Mouse (Mus musculus): ENCODE results near the gene Tagln2. TPM values are rescaled to one million over a fixed set of nuclear protein-coding genes. Genes with fewer than 3 reads are reported as not detected.

The Tagln2 gene
- polyA plus RNA-seq, 1 experiment from 2014 or later, result 351 TPM

GRCm38 (mm10) chr1:172481540-172482280, 18.1 kb upstream of the Tagln2 start, which contains the start of gene Igsf9:
TSS of gene Igsf9 (plus strand) at chr1:172481788.
- Histone ChIP-seq H3K9me3 (replicated peaks) (no peaks in the 10 kb centered on the region), H3K4me3 (peak within 1 kb of the TSS; percentile 54), H3K27me3 (replicated peaks) (0 out of 2 replicates have a peak, but pooled peaks cover 11% of the 10 kb centered on the region), H3K4me2 (peak within 1 kb of the TSS; percentile 81), H3K27ac (ENCODE audit: poor library complexity, severe bottlenecking) (no peak within 1 kb of the TSS), H3K4me1 (replicated peaks) (peaks cover 25% of the 10 kb centered on the region), H3K36me3 (no peaks in the 10 kb centered on the region), H3K9ac (peak within 1 kb of the TSS; percentile 68)
- under 1% methylated on average over 38 of the region's 38 CpGs for WGBS
- peak; percentile 91 for ATAC-seq (ENCODE audit: insufficient number of reproducible peaks, low FRiP score)

- peaks cover 25% of the 10 kb centered on the region for H3K4me1 ChIP-seq (replicated peaks)
Measured at GRCm38 (mm10) chr1:172482518-172483360, 17.1 kb upstream of the Tagln2 start.

GRCm38 (mm10) chr1:172483361-172483660, 16.5 kb upstream of the Tagln2 start:
- H3K27ac ChIP-seq (ENCODE audit: poor library complexity, severe bottlenecking), result no peak overlapping the region
- H3K4me1 ChIP-seq (replicated peaks), result peaks cover 25% of the 10 kb centered on the region
- no peak overlapping the region for H3K9ac ChIP-seq
- peak overlapping the region; percentile 54; the same call in 1 of the 2 replicates for H3K4me3 ChIP-seq
- H3K4me2 ChIP-seq, result peak overlapping the region; percentile 81
- H3K36me3 ChIP-seq, result no peaks in the 10 kb centered on the region
- no peaks in the 10 kb centered on the region for H3K9me3 ChIP-seq (replicated peaks)
- H3K27me3 ChIP-seq (replicated peaks), result 0 out of 2 replicates have a peak, but pooled peaks cover 16% of the 10 kb centered on the region
- no peak for ATAC-seq (ENCODE audit: insufficient number of reproducible peaks, low FRiP score)
- WGBS, result 36% methylated on average over 4 of the region's 4 CpGs

More at GRCm38 (mm10) chr1:172482518-172483360, 17.1 kb upstream of the Tagln2 start:
- Histone ChIP-seq H3K36me3 (no peaks in the 10 kb centered on the region), H3K4me2 (peak overlapping the region; percentile 81), H3K27me3 (replicated peaks) (0 out of 2 replicates have a peak, but pooled peaks cover 16% of the 10 kb centered on the region), H3K4me3 (peak overlapping the region; percentile 54), H3K9ac (peak overlapping the region; percentile 68), H3K27ac (ENCODE audit: poor library complexity, severe bottlenecking) (no peak overlapping the region), H3K9me3 (replicated peaks) (no peaks in the 10 kb centered on the region)
- WGBS, result 10% methylated on average over 12 of the region's 12 CpGs
- ATAC-seq (ENCODE audit: insufficient number of reproducible peaks, low FRiP score), result no peak

GRCm38 (mm10) chr1:172484236-172484635, 15.6 kb upstream of the Tagln2 start:
- Histone ChIP-seq H3K27me3 (replicated peaks) (0 out of 2 replicates have a peak, but pooled peaks cover 16% of the 10 kb centered on the region), H3K4me2 (no peak overlapping the region), H3K4me1 (replicated peaks) (peaks cover 29% of the 10 kb centered on the region), H3K9ac (no peak overlapping the region), H3K4me3 (no peak overlapping the region), H3K9me3 (replicated peaks) (no peaks in the 10 kb centered on the region), H3K36me3 (no peaks in the 10 kb centered on the region), H3K27ac (ENCODE audit: poor library complexity, severe bottlenecking) (no peak overlapping the region)
- 70% methylated on average over 11 of the region's 11 CpGs for WGBS
- ATAC-seq (ENCODE audit: insufficient number of reproducible peaks, low FRiP score), result no peak

- H3K9ac ChIP-seq, result no peak overlapping the region
- H3K27ac ChIP-seq (ENCODE audit: poor library complexity, severe bottlenecking), result no peak overlapping the region
- WGBS, result 74% methylated on average over 13 of the region's 13 CpGs
- no peaks in the 10 kb centered on the region for H3K36me3 ChIP-seq
- peaks cover 29% of the 10 kb centered on the region for H3K4me1 ChIP-seq (replicated peaks)
- no peak overlapping the region for H3K4me3 ChIP-seq
- H3K4me2 ChIP-seq, result no peak overlapping the region
- ATAC-seq (ENCODE audit: insufficient number of reproducible peaks, low FRiP score), result no peak
- no peaks in the 10 kb centered on the region for H3K9me3 ChIP-seq (replicated peaks)
- 0 out of 2 replicates have a peak, but pooled peaks cover 18% of the 10 kb centered on the region for H3K27me3 ChIP-seq (replicated peaks)
Measured at GRCm38 (mm10) chr1:172484671-172485070, 15.2 kb upstream of the Tagln2 start.

- Histone ChIP-seq H3K4me1 (replicated peaks) (peaks cover 35% of the 10 kb centered on the region), H3K9ac (no peak overlapping the region), H3K4me3 (no peak overlapping the region), H3K27ac (ENCODE audit: poor library complexity, severe bottlenecking) (no peak overlapping the region), H3K4me2 (no peak overlapping the region), H3K9me3 (replicated peaks) (no peaks in the 10 kb centered on the region), H3K36me3 (no peaks in the 10 kb centered on the region), H3K27me3 (replicated peaks) (0 out of 2 replicates have a peak, but pooled peaks cover 20% of the 10 kb centered on the region)
- 65% methylated on average over 6 of the region's 6 CpGs for WGBS
- no peak for ATAC-seq (ENCODE audit: insufficient number of reproducible peaks, low FRiP score)
Measured at GRCm38 (mm10) chr1:172485821-172486220, 14.0 kb upstream of the Tagln2 start.

- Histone ChIP-seq H3K9me3 (replicated peaks) (no peaks in the 10 kb centered on the region), H3K4me1 (replicated peaks) (peaks cover 33% of the 10 kb centered on the region), H3K4me3 (no peak overlapping the region), H3K27ac (ENCODE audit: poor library complexity, severe bottlenecking) (no peak overlapping the region), H3K9ac (no peak overlapping the region; the same call in 1 of the 2 replicates), H3K27me3 (replicated peaks) (0 out of 2 replicates have a peak, but pooled peaks cover 20% of the 10 kb centered on the region), H3K36me3 (no peaks in the 10 kb centered on the region), H3K4me2 (no peak overlapping the region)
- ATAC-seq (ENCODE audit: insufficient number of reproducible peaks, low FRiP score), result no peak
- 59% methylated on average over 4 of the region's 4 CpGs for WGBS
Measured at GRCm38 (mm10) chr1:172486236-172486635, 13.6 kb upstream of the Tagln2 start.

- no peak for ATAC-seq (ENCODE audit: insufficient number of reproducible peaks, low FRiP score)
- H3K27me3 ChIP-seq (replicated peaks), result 0 out of 2 replicates have a peak, but pooled peaks cover 20% of the 10 kb centered on the region
- no peaks in the 10 kb centered on the region for H3K9me3 ChIP-seq (replicated peaks)
- peaks cover 29% of the 10 kb centered on the region for H3K4me1 ChIP-seq (replicated peaks)
- no peak overlapping the region for H3K4me3 ChIP-seq
- no peak overlapping the region for H3K4me2 ChIP-seq
- no peaks in the 10 kb centered on the region for H3K36me3 ChIP-seq
- H3K27ac ChIP-seq (ENCODE audit: poor library complexity, severe bottlenecking), result no peak overlapping the region
- no peak overlapping the region; the same call in 1 of the 2 replicates for H3K9ac ChIP-seq
- 80% methylated on average over 5 of the region's 5 CpGs for WGBS
Measured at GRCm38 (mm10) chr1:172486651-172487050, 13.2 kb upstream of the Tagln2 start.

GRCm38 (mm10) chr1:172487859-172488258, 12.0 kb upstream of the Tagln2 start:
- Histone ChIP-seq H3K4me3 (no peak overlapping the region), H3K4me1 (replicated peaks) (peaks cover 24% of the 10 kb centered on the region), H3K9ac (no peak overlapping the region), H3K4me2 (no peak overlapping the region), H3K27ac (ENCODE audit: poor library complexity, severe bottlenecking) (no peak overlapping the region), H3K36me3 (no peaks in the 10 kb centered on the region), H3K27me3 (replicated peaks) (0 out of 2 replicates have a peak, but pooled peaks cover 20% of the 10 kb centered on the region), H3K9me3 (replicated peaks) (no peaks in the 10 kb centered on the region)
- ATAC-seq (ENCODE audit: insufficient number of reproducible peaks, low FRiP score), result no peak
- 74% methylated on average over 4 of the region's 4 CpGs for WGBS

- H3K9ac ChIP-seq, result no peak overlapping the region
- no peaks in the 10 kb centered on the region for H3K36me3 ChIP-seq
- 0 out of 2 replicates have a peak, but pooled peaks cover 14% of the 10 kb centered on the region for H3K27me3 ChIP-seq (replicated peaks)
- 55% methylated on average over 7 of the region's 7 CpGs for WGBS
- H3K9me3 ChIP-seq (replicated peaks), result no peaks in the 10 kb centered on the region
- ATAC-seq (ENCODE audit: insufficient number of reproducible peaks, low FRiP score), result no peak
- no peak overlapping the region for H3K4me2 ChIP-seq
- H3K4me1 ChIP-seq (replicated peaks), result peaks cover 15% of the 10 kb centered on the region
- no peak overlapping the region for H3K4me3 ChIP-seq
- H3K27ac ChIP-seq (ENCODE audit: poor library complexity, severe bottlenecking), result no peak overlapping the region
Measured at GRCm38 (mm10) chr1:172488831-172489230, 11.0 kb upstream of the Tagln2 start.
